In the genomic region with DNA sequence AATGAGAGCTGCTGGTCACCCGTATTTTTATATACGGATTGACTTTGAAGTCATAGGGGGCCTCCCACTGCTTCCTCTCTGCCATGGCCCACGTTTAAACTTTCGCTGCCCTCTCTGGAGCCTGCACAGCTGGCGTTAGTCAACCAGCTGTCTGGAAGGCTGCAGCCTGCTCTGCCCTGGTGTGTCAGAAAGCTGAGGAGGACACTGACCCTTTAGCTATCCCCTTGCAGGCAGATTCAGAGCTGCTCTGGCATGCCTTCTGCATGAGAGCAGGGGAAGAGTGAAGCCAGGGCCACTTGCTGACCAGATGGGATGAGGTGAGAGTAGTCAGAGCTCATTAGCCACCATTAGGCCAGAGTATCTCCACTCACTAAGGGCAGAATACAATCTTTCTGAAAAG, we compare ENCODE assay signal across 16 mouse cellular contexts.
DNase-seq lines count a peak whose midpoint lies in the region; ATAC-seq and TF ChIP-seq lines count a peak whose summit lies in the region.
"Had no signal": no experiment of that assay in that cellular context is flagged by ENCODE, and none has a peak within 500 bp of the region (broad histone marks: within the 10 kb centered on the region; RNA-seq: fewer than 3 reads in every experiment).

No protein-coding gene starts in this region.

- H3K9me3 ChIP-seq in heart, embryonic 12.5 days (replicated peaks), result no peaks in the 10 kb centered on the region
- no peaks in the 10 kb centered on the region for H3K9me3 ChIP-seq in limb, embryonic 11.5 days (ENCODE audit: control insufficient read depth, low read length)
- H3K9me3 ChIP-seq: embryonic facial prominence, embryonic 13.5 days; forebrain, embryonic 12.5 days; intestine, embryonic 15.5 days; limb, embryonic 15.5 days had no signal

- no peak for TF ChIP-seq CTCF in liver, adult 2 months (IDR thresholded peaks at IDR 0.05; ENCODE audit: low read depth, low read length)

- H3K79me2 ChIP-seq in liver, adult 2 months (ENCODE audit: control insufficient read depth, insufficient read depth, low read length), result no peaks in the 10 kb centered on the region

- no peak overlapping the region for H3K27ac ChIP-seq in heart, embryonic 12.5 days (ENCODE audit: poor library complexity, severe bottlenecking)
- no peak overlapping the region for H3K27ac ChIP-seq in liver, adult 2 months (replicated peaks; ENCODE audit: insufficient read depth, low read depth, low read length)
- H3K27ac ChIP-seq in limb, embryonic 11.5 days (replicated peaks; ENCODE audit: low read depth, low read length), result no peak overlapping the region
- H3K27ac ChIP-seq: embryonic facial prominence, embryonic 13.5 days; forebrain, embryonic 12.5 days; gastrocnemius, adult 2 months; intestine, embryonic 15.5 days; limb, embryonic 15.5 days had no signal

- peaks cover 12% of the 10 kb centered on the region for H3K4me1 ChIP-seq in heart, embryonic 12.5 days (replicated peaks)
- no peaks in the 10 kb centered on the region for H3K4me1 ChIP-seq in liver, adult 2 months (ENCODE audit: control insufficient read depth, insufficient read depth, low read length)
- peaks cover 10% of the 10 kb centered on the region; the same call in 1 of the 2 replicates for H3K4me1 ChIP-seq in limb, embryonic 11.5 days (ENCODE audit: control insufficient read depth, insufficient read depth, low read length)

- no peaks in the 10 kb centered on the region for H3K27me3 ChIP-seq in heart, embryonic 12.5 days (replicated peaks)
- no peaks in the 10 kb centered on the region for H3K27me3 ChIP-seq in liver, adult 2 months (ENCODE audit: control insufficient read depth, insufficient read depth, low read length)
- H3K27me3 ChIP-seq in limb, embryonic 11.5 days (ENCODE audit: control insufficient read depth, insufficient read depth, low read length), result peaks cover 5% of the 10 kb centered on the region; the same call in 1 of the 2 replicates
- H3K27me3 ChIP-seq: intestine, embryonic 15.5 days; limb, embryonic 15.5 days had no signal

- WGBS in heart, embryonic 12.5 days, result 32% methylated on average over 5 of the region's 5 CpGs
- WGBS in liver, adult 2 months, result 64% methylated on average over 5 of the region's 5 CpGs
- WGBS in limb, embryonic 11.5 days, result 6% methylated on average over 5 of the region's 5 CpGs

- intact Hi-C loops in heart, postnatal 36 days (cut with DNase I), result no loop called here

- no peak overlapping the region for H3K9ac ChIP-seq in heart, embryonic 12.5 days
- no peak overlapping the region for H3K9ac ChIP-seq in liver, adult 2 months (ENCODE audit: low read depth, low read length)
- H3K9ac ChIP-seq in limb, embryonic 11.5 days (ENCODE audit: low read length), result no peak overlapping the region
- H3K9ac ChIP-seq: embryonic facial prominence, embryonic 13.5 days; forebrain, embryonic 12.5 days; intestine, embryonic 15.5 days; limb, embryonic 15.5 days had no signal

- no peak overlapping the region for H3K4me2 ChIP-seq in heart, embryonic 12.5 days
- H3K4me2 ChIP-seq in limb, embryonic 11.5 days (ENCODE audit: low read depth, severe bottlenecking), result no peak overlapping the region
- H3K4me2 ChIP-seq: embryonic facial prominence, embryonic 13.5 days; forebrain, embryonic 12.5 days; intestine, embryonic 15.5 days; limb, embryonic 15.5 days had no signal

- H3K4me3 ChIP-seq in heart, embryonic 12.5 days, result no peak overlapping the region
- H3K4me3 ChIP-seq in liver, adult 2 months (ENCODE audit: insufficient read depth, low read depth, low read length), result no peak overlapping the region
- no peak overlapping the region for H3K4me3 ChIP-seq in limb, embryonic 11.5 days (ENCODE audit: low read depth, low read length)
- H3K4me3 ChIP-seq: embryonic facial prominence, embryonic 13.5 days; forebrain, embryonic 12.5 days; gastrocnemius, adult 2 months; intestine, embryonic 15.5 days; limb, embryonic 15.5 days had no signal

- peak; percentile 29; the same call in 1 of the 2 replicates for ATAC-seq in heart, embryonic 12.5 days (ENCODE audit: insufficient number of reproducible peaks, low FRiP score)
- 0 out of 2 replicates have a peak, but pooled peaks have one; percentile 51 for ATAC-seq in limb, embryonic 11.5 days (ENCODE audit: insufficient number of reproducible peaks, low FRiP score, low TSS enrichment, low read depth)
- ATAC-seq: intestine, embryonic 15.5 days had no signal

- DNase-seq in heart, postnatal 36 days, result no peak
- DNase-seq in liver, adult 2 months (ENCODE audit: extremely low read depth, low read depth, low spot score), result peak; percentile 11
- DNase-seq in liver, result no peak
- DNase-seq in limb, embryonic 11.5 days (ENCODE audit: low spot score), result peak; percentile 54
- peak; percentile 40 for DNase-seq in yolk sac, embryonic 10.5 days (ENCODE audit: low spot score)
- DNase-seq in adrenal gland, postnatal 4 days (ENCODE audit: low spot score in 2 of 2), result no peak
- DNase-seq: cerebellum, adult 8-10 months; gastrocnemius, adult 2 months; layer of hippocampus, postnatal 36 days; right cerebral cortex, postnatal 25 days; thymus, adult 2 months had no signal

- TF ChIP-seq POLR2A in liver, adult 2 months (IDR thresholded peaks at IDR 0.05; ENCODE audit: extremely low read depth, insufficient read depth, low read length), result no peak

- H3K36me3 ChIP-seq in heart, embryonic 12.5 days, result no peaks in the 10 kb centered on the region
- H3K36me3 ChIP-seq in liver, adult 2 months (ENCODE audit: control insufficient read depth, insufficient read depth, low read length), result no peaks in the 10 kb centered on the region
- no peaks in the 10 kb centered on the region for H3K36me3 ChIP-seq in limb, embryonic 11.5 days (ENCODE audit: control insufficient read depth, insufficient read depth, low read length)
- H3K36me3 ChIP-seq: embryonic facial prominence, embryonic 13.5 days; forebrain, embryonic 12.5 days; intestine, embryonic 15.5 days; limb, embryonic 15.5 days had no signal

Comparison
In these comparisons a context has a peak if more than half of its experiments do, and no peak if none do; other contexts are left out.
1. DNase-seq: peak in liver, adult 2 months (single experiment), limb, embryonic 11.5 days (single experiment) and yolk sac, embryonic 10.5 days (single experiment); none in heart, postnatal 36 days (0 of 2), liver (single experiment) and adrenal gland, postnatal 4 days (0 of 2).